12 mouse cellular contexts compared by ENCODE assay signal in genomic region chr9:43011061-43011460, GRCm38 (mm10).
DNase-seq lines count a peak whose midpoint lies in the region; ATAC-seq lines count a peak whose summit lies in the region.
"Had no signal": no experiment of that assay in that cellular context is flagged by ENCODE, and none has a peak within 500 bp of the region (broad histone marks: within the 10 kb centered on the region; RNA-seq: fewer than 3 reads in every experiment).

No protein-coding gene starts in this region.

- no peak for ATAC-seq in megakaryocyte progenitor cell, adult 5-6 weeks (replicated peaks; ENCODE audit: poor library complexity)
- ATAC-seq: forebrain, postnatal 0 days; inflammation-experienced regulatory T-cells, adult 6 months had no signal

- DNase-seq in gastrocnemius, postnatal 25 days: peak; percentile 15
- DNase-seq in gastrocnemius, postnatal 10 days: no peak
- peak; percentile 96 for DNase-seq in 3T3-L1 (ENCODE audit: low read depth, low spot score)
- peak; percentile 63 for DNase-seq in adrenal gland, postnatal 10 days
- DNase-seq in left cerebral cortex, adult 9 months (ENCODE audit: low spot score in 2 of 2): peak; percentile 50 to 62
- DNase-seq in lung, postnatal 10 days: no peak
- no peak for DNase-seq in cerebellum, adult 8-10 months
- DNase-seq: cerebellum, adult 11 months; forebrain, postnatal 0 days; thymus, postnatal 36 days had no signal

Comparison
In these comparisons a context has a peak if more than half of its experiments do, and no peak if none do; other contexts are left out.
1. DNase-seq: peak in gastrocnemius, postnatal 25 days (single experiment), 3T3-L1 (single experiment), adrenal gland, postnatal 10 days (single experiment) and left cerebral cortex, adult 9 months (2 of 2); none in gastrocnemius, postnatal 10 days (single experiment), lung, postnatal 10 days (single experiment) and cerebellum, adult 8-10 months (single experiment).